Mouse (Mus musculus): ENCODE data around the gene Dgkb. TPM values are rescaled to one million over a fixed set of nuclear protein-coding genes. Genes with fewer than 3 reads are reported as not detected.

Dgkb gene
- polyA plus RNA-seq, 1 experiment from 2014 or later = 0.38 TPM

- Histone ChIP-seq H3K36me3 (no peaks in the 10 kb centered on the region), H3K4me3 (replicated peaks) (no peak overlapping the region), H3K27me3 (no peaks in the 10 kb centered on the region), H3K9me3 (no peaks in the 10 kb centered on the region), H3K4me2 (no peak overlapping the region), H3K4me1 (replicated peaks) (no peaks in the 10 kb centered on the region), H3K9ac (replicated peaks) (no peak overlapping the region), H3K27ac (no peak overlapping the region)
- ATAC-seq (ENCODE audit: insufficient number of reproducible peaks, insufficient read depth, low FRiP score, low TSS enrichment, low read depth) = no peak
- 89% methylated on average over 4 of the region's 4 CpGs for WGBS
Observed at GRCm38 (mm10) chr12:38017674-38018073, 200.1 kb downstream of the Dgkb start.

DNA sequence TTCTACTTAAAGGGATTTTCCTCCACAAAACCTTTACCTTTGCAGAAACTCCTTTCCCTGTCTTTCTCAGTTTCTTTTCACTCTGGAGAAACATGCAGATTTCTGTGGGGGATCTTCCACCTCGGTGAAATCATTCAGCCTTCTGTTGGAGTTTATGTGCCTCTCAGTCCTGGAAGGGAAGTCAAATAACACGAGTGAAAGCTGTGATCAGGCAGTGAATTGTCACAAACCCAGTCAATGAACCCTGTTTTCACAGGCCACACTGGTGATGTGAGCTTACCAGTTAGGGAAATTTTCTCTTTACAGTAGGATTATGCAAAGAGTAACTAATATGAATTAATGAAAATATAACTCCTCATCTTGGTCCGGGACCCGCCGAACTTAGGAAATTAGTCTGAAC is 229.7 kb downstream of the Dgkb start:
- 91% methylated on average over 5 of the region's 5 CpGs for WGBS
- ATAC-seq (ENCODE audit: insufficient number of reproducible peaks, insufficient read depth, low FRiP score, low TSS enrichment, low read depth) = no peak
- H3K4me3 ChIP-seq (replicated peaks) = no peak overlapping the region

GRCm38 (mm10) chr12:38088224-38088623 is 270.7 kb downstream of the Dgkb start:
- ATAC-seq (ENCODE audit: insufficient number of reproducible peaks, insufficient read depth, low FRiP score, low TSS enrichment, low read depth) = no peak
- H3K9ac ChIP-seq (replicated peaks) = no peak overlapping the region
- H3K4me1 ChIP-seq (replicated peaks) = no peaks in the 10 kb centered on the region
- H3K4me3 ChIP-seq (replicated peaks) = no peak overlapping the region
- 88% methylated on average over 3 of the region's 3 CpGs for WGBS
- no peak overlapping the region for H3K27ac ChIP-seq
- H3K4me2 ChIP-seq = no peak overlapping the region
- H3K9me3 ChIP-seq = no peaks in the 10 kb centered on the region
- H3K36me3 ChIP-seq = no peaks in the 10 kb centered on the region
- no peaks in the 10 kb centered on the region for H3K27me3 ChIP-seq

More for the DNA sequence above, 229.7 kb downstream of the Dgkb start:
- Histone ChIP-seq H3K9me3 (no peaks in the 10 kb centered on the region), H3K4me2 (no peak overlapping the region), H3K36me3 (no peaks in the 10 kb centered on the region), H3K4me1 (replicated peaks) (no peaks in the 10 kb centered on the region), H3K27ac (no peak overlapping the region), H3K27me3 (no peaks in the 10 kb centered on the region), H3K9ac (replicated peaks) (no peak overlapping the region)

DNA sequence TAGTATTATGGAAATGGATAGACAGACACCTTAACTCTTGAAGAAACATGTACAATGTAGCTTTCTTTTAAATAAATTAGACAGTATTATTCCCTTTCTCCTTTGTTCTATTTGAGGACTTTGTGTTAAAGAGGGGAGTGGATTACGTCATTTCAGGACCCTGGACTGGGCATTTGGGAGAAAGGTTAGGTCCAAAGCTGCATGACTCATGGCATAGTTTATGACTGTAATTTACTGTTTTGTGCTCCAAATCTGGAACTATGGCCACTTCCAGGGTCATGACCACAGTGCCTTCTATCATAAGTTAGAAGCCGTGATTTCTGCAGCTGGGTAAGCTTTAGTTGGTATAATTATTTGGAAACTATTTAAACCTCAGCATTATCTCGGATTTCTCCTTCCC is 294.4 kb downstream of the Dgkb start:
- no peak overlapping the region for H3K4me3 ChIP-seq (replicated peaks)
- H3K9me3 ChIP-seq = no peaks in the 10 kb centered on the region
- no peak for ATAC-seq (ENCODE audit: insufficient number of reproducible peaks, insufficient read depth, low FRiP score, low TSS enrichment, low read depth)
- no peak overlapping the region for H3K9ac ChIP-seq (replicated peaks)
- no peaks in the 10 kb centered on the region for H3K36me3 ChIP-seq
- 61% methylated on average over 3 of the region's 3 CpGs for WGBS
- no peaks in the 10 kb centered on the region for H3K4me1 ChIP-seq (replicated peaks)
- no peak overlapping the region for H3K27ac ChIP-seq
- H3K4me2 ChIP-seq = no peak overlapping the region
- H3K27me3 ChIP-seq = no peaks in the 10 kb centered on the region

DNA sequence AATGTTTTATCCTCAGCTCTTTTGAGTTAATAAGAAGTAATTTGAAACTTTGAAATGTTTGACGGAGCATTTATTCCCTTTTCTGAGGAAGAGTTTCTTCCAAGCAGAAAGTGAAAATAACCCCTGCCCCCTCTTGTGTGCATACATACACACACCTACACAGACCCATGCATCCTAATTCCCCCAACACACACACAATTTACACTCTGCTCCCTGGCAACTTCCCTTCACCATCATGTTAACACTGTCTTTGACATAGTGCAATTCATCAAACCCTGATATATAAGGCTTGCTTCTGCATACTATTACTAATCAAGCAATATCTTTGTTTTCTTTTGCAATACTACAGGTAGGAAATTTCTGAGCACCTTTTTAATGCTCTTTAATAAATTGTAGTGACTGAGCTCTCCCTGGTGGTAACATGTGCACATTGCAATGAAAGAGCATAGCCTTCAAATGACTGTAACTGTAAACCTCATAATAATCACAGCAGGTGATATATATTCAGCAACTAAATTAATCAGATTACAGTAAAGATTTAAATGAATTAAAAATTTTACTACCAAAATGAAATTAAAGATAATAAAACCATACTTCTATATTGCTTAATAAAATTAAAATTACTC is 297.6 kb downstream of the Dgkb start:
- no peak for ATAC-seq (ENCODE audit: insufficient number of reproducible peaks, insufficient read depth, low FRiP score, low TSS enrichment, low read depth)
- 66% methylated on average over 1 of the region's 1 CpGs for WGBS
- Histone ChIP-seq H3K4me2 (no peak overlapping the region), H3K9me3 (no peaks in the 10 kb centered on the region), H3K4me3 (replicated peaks) (no peak overlapping the region), H3K36me3 (no peaks in the 10 kb centered on the region), H3K27ac (no peak overlapping the region), H3K27me3 (no peaks in the 10 kb centered on the region), H3K4me1 (replicated peaks) (no peaks in the 10 kb centered on the region), H3K9ac (replicated peaks) (no peak overlapping the region)

GRCm38 (mm10) chr12:38123524-38123923 is 306.0 kb downstream of the Dgkb start:
- Histone ChIP-seq H3K4me3 (replicated peaks) (no peak overlapping the region), H3K4me2 (no peak overlapping the region), H3K27ac (no peak overlapping the region), H3K27me3 (no peaks in the 10 kb centered on the region), H3K4me1 (replicated peaks) (no peaks in the 10 kb centered on the region), H3K9ac (replicated peaks) (no peak overlapping the region), H3K36me3 (no peaks in the 10 kb centered on the region), H3K9me3 (no peaks in the 10 kb centered on the region)
- no peak for ATAC-seq (ENCODE audit: insufficient number of reproducible peaks, insufficient read depth, low FRiP score, low TSS enrichment, low read depth)

GRCm38 (mm10) chr12:38125297-38125696 is 307.8 kb downstream of the Dgkb start:
- Histone ChIP-seq H3K9me3 (no peaks in the 10 kb centered on the region), H3K36me3 (no peaks in the 10 kb centered on the region), H3K27me3 (no peaks in the 10 kb centered on the region), H3K27ac (no peak overlapping the region), H3K4me1 (replicated peaks) (no peaks in the 10 kb centered on the region), H3K4me2 (no peak overlapping the region), H3K4me3 (replicated peaks) (no peak overlapping the region), H3K9ac (replicated peaks) (no peak overlapping the region)
- 87% methylated on average over 4 of the region's 4 CpGs for WGBS
- ATAC-seq (ENCODE audit: insufficient number of reproducible peaks, insufficient read depth, low FRiP score, low TSS enrichment, low read depth) = no peak

DNA sequence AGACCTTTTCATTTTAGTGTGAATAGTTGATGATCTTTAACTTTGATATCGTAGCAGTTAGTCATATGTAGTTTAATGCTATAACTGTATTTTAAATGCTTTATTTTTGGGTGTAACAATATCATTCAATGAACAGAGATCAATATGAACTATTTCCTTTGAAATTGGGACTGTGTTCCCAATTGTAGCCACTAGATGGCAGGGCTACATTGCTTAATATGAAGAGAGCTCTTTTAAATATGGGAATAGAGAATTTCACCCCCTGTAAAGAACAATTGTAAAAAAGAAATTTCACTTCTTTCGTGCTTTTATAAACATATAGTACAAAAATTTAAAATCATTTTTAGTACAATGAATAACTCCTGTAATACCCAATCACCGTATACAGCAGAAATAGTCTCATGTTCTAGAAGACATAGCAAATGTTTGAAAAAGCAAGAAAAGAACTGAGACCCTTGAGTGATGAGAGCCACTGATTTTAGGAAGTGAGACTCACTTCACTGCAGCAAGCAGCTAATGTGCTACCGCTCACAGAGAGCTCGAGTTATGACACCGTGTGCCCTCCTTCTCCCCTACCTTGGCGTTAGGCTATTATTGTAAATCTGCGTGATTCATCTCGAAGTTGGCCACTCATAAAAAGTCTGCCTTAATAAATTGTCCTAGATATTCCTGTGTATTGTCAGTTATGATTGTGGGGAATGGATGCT is 312.8 kb downstream of the Dgkb start:
- ATAC-seq (ENCODE audit: insufficient number of reproducible peaks, insufficient read depth, low FRiP score, low TSS enrichment, low read depth) = no peak
- H3K27ac ChIP-seq = no peak overlapping the region
- H3K4me3 ChIP-seq (replicated peaks) = no peak overlapping the region
- H3K9ac ChIP-seq (replicated peaks) = no peak overlapping the region
- no peak overlapping the region for H3K4me2 ChIP-seq
- no peaks in the 10 kb centered on the region for H3K4me1 ChIP-seq (replicated peaks)
- 63% methylated on average over 9 of the region's 9 CpGs for WGBS
- no peaks in the 10 kb centered on the region for H3K9me3 ChIP-seq
- no peaks in the 10 kb centered on the region for H3K27me3 ChIP-seq
- no peaks in the 10 kb centered on the region for H3K36me3 ChIP-seq

DNA sequence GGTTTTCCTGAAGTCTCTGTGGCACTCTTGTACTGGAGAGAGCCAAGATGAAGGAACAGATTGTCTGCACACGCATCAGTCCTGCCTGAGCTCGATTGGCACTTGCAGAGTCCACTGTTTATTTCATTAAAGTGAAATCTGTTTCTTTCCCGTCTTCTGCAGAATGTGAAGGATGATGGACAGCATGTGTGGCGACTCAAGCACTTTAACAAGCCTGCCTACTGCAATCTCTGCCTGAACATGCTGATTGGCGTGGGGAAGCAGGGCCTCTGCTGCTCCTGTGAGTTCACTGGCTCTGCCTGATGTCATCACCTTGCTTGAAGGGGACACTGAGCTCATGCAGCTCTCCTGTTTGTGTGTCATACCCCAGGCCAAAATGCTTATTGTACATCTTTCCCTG is 318.9 kb downstream of the Dgkb start:
- no peak overlapping the region for H3K27ac ChIP-seq
- no peak overlapping the region for H3K4me2 ChIP-seq

GRCm38 (mm10) chr12:38140039-38140438 is 322.5 kb downstream of the Dgkb start:
- Histone ChIP-seq H3K36me3 (no peaks in the 10 kb centered on the region), H3K9ac (replicated peaks) (no peak overlapping the region), H3K27ac (no peak overlapping the region), H3K4me1 (replicated peaks) (no peaks in the 10 kb centered on the region), H3K9me3 (no peaks in the 10 kb centered on the region), H3K27me3 (no peaks in the 10 kb centered on the region), H3K4me3 (replicated peaks) (no peak overlapping the region), H3K4me2 (no peak overlapping the region)
- no peak for ATAC-seq (ENCODE audit: insufficient number of reproducible peaks, insufficient read depth, low FRiP score, low TSS enrichment, low read depth)

More for the DNA sequence above, 318.9 kb downstream of the Dgkb start:
- no peak overlapping the region for H3K4me3 ChIP-seq (replicated peaks)
- H3K9ac ChIP-seq (replicated peaks) = no peak overlapping the region
- no peak for ATAC-seq (ENCODE audit: insufficient number of reproducible peaks, insufficient read depth, low FRiP score, low TSS enrichment, low read depth)
- 52% methylated on average over 5 of the region's 5 CpGs for WGBS
- no peaks in the 10 kb centered on the region for H3K4me1 ChIP-seq (replicated peaks)
- H3K27me3 ChIP-seq = no peaks in the 10 kb centered on the region
- no peaks in the 10 kb centered on the region for H3K9me3 ChIP-seq
- no peaks in the 10 kb centered on the region for H3K36me3 ChIP-seq

GRCm38 (mm10) chr12:38232665-38233064 is 415.1 kb downstream of the Dgkb start:
- Histone ChIP-seq H3K9ac (replicated peaks) (no peak overlapping the region), H3K4me2 (no peak overlapping the region), H3K9me3 (no peaks in the 10 kb centered on the region), H3K27me3 (no peaks in the 10 kb centered on the region), H3K4me3 (replicated peaks) (no peak overlapping the region), H3K36me3 (no peaks in the 10 kb centered on the region), H3K27ac (no peak overlapping the region), H3K4me1 (replicated peaks) (no peaks in the 10 kb centered on the region)
- ATAC-seq (ENCODE audit: insufficient number of reproducible peaks, insufficient read depth, low FRiP score, low TSS enrichment, low read depth) = no peak
- 82% methylated on average over 1 of the region's 1 CpGs for WGBS

DNA sequence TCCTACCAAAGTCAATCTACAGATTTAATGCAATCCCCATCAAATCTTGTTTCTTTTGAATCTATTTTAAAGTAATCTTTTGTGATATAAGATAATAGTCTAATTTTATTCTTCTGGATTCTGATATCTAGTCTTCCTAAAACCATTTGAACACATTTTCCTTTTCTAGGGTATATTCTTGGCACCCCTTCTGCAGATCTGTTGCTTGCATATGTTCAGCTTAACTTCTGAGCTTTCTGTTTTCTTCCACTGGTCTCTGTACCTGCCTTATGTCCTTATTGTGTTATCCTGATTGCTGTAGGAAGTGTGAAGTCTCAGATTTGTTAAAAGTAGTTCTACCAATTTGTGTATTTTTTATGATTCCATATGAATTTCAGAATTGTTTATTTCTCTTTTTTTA is 451.3 kb downstream of the Dgkb start:
- H3K36me3 ChIP-seq = no peaks in the 10 kb centered on the region

More for the DNA sequence above, 451.3 kb downstream of the Dgkb start:
- no peak for ATAC-seq (ENCODE audit: insufficient number of reproducible peaks, insufficient read depth, low FRiP score, low TSS enrichment, low read depth)
- H3K4me2 ChIP-seq = no peak overlapping the region
- no peaks in the 10 kb centered on the region for H3K27me3 ChIP-seq
- no peak overlapping the region for H3K9ac ChIP-seq (replicated peaks)
- no peaks in the 10 kb centered on the region for H3K9me3 ChIP-seq
- no peak overlapping the region for H3K27ac ChIP-seq
- no peaks in the 10 kb centered on the region for H3K4me1 ChIP-seq (replicated peaks)
- H3K4me3 ChIP-seq (replicated peaks) = no peak overlapping the region

Measured in limb, embryonic 12.5 days (tissue).